8 mouse cellular contexts compared by ENCODE assay signal in the genomic region with DNA sequence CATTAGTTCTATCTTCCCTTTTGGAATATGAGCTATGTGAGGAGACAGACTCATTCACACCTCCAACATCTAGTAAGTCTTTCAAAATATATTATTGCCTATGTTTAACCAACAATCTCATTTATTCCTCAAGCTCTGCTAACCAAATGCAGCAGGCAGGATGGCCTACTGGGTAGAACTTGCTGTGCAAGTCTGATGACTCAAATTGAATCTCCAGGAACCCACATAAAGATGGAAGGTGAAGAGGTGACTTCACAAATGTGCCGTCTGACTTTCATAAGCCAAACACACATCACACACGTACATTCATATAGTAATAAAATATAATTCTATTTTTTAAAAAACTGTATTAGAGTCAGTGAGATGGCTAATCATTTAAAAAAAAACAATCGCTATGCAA. TPM values are rescaled to one million over a fixed set of nuclear protein-coding genes. Genes with fewer than 3 reads are reported as not detected.
DNase-seq lines count a peak whose midpoint lies in the region; ATAC-seq and TF ChIP-seq lines count a peak whose summit lies in the region.
"Had no signal": no experiment of that assay in that cellular context is flagged by ENCODE, and none has a peak within 500 bp of the region (broad histone marks: within the 10 kb centered on the region; RNA-seq: fewer than 3 reads in every experiment).

No protein-coding gene starts in this region.

- H3K4me3 ChIP-seq in left cerebral cortex, adult 2 months = peak overlapping the region; percentile 94
- H3K4me3 ChIP-seq in forebrain, embryonic 11.5 days (ENCODE audit: low read depth, low read length) = no peak overlapping the region
- H3K4me3 ChIP-seq in limb, embryonic 10.5 days = peak overlapping the region; percentile 87
- no peak overlapping the region; the same call in 1 of the 2 replicates for H3K4me3 ChIP-seq in neural tube, embryonic 14.5 days (ENCODE audit: low read depth, low read length)

- 83% methylated on average over 3 of the region's 3 CpGs for WGBS in forebrain, embryonic 11.5 days
- 80% methylated on average over 3 of the region's 3 CpGs for WGBS in limb, embryonic 10.5 days
- 77% methylated on average over 3 of the region's 3 CpGs for WGBS in neural tube, embryonic 14.5 days

- TF ChIP-seq CTCF in left cerebral cortex, adult 2 months (IDR thresholded peaks at IDR 0.05) = no peak

- H3K9ac ChIP-seq in forebrain, embryonic 11.5 days (ENCODE audit: low read length) = no peak overlapping the region
- H3K9ac ChIP-seq in neural tube, embryonic 14.5 days (replicated peaks; ENCODE audit: low read depth, low read length) = no peak overlapping the region

- peaks cover 10% of the 10 kb centered on the region for H3K4me1 ChIP-seq in forebrain, embryonic 11.5 days (replicated peaks; ENCODE audit: control insufficient read depth, insufficient read depth, low read length)
- H3K4me1 ChIP-seq in limb, embryonic 10.5 days = peaks cover 12% of the 10 kb centered on the region
- H3K4me1 ChIP-seq in neural tube, embryonic 14.5 days (ENCODE audit: control insufficient read depth, insufficient read depth, low read length) = peaks cover 9% of the 10 kb centered on the region

- DNase-seq in left cerebral cortex, adult 2 months (ENCODE audit: extremely low spot score in 1 of 2, low spot score in 2 of 2) = no peak
- DNase-seq in left cerebral cortex, adult 8-10 months (ENCODE audit: low spot score in 2 of 2) = no peak
- DNase-seq in forebrain, embryonic 11.5 days (ENCODE audit: low spot score) = no peak
- DNase-seq in limb, embryonic 10.5 days (ENCODE audit: low spot score) = no peak
- no peak for DNase-seq in embryo, embryonic 11 days
- no peak for DNase-seq in frontal cortex, adult 2 months (ENCODE audit: extremely low spot score in 1 of 2, low spot score in 1 of 2)
- DNase-seq: left cerebral cortex, postnatal 4 days had no signal

- no peaks in the 10 kb centered on the region for H3K9me3 ChIP-seq in forebrain, embryonic 11.5 days (ENCODE audit: control insufficient read depth, low read length)
- H3K9me3 ChIP-seq in limb, embryonic 10.5 days (replicated peaks) = no peaks in the 10 kb centered on the region
- H3K9me3 ChIP-seq in neural tube, embryonic 14.5 days (ENCODE audit: control insufficient read depth, low read length) = no peaks in the 10 kb centered on the region

- H3K27me3 ChIP-seq in forebrain, embryonic 11.5 days (ENCODE audit: control insufficient read depth, insufficient read depth, low read length) = no peaks in the 10 kb centered on the region
- H3K27me3 ChIP-seq in limb, embryonic 10.5 days (ENCODE audit: low read depth, poor library complexity, severe bottlenecking) = 0 out of 2 replicates have a peak, but pooled peaks cover 6% of the 10 kb centered on the region
- no peaks in the 10 kb centered on the region for H3K27me3 ChIP-seq in neural tube, embryonic 14.5 days (ENCODE audit: control insufficient read depth, insufficient read depth, low read length)

- no peaks in the 10 kb centered on the region for H3K36me3 ChIP-seq in forebrain, embryonic 11.5 days (ENCODE audit: control insufficient read depth, insufficient read depth, low read length)
- peaks cover 3% of the 10 kb centered on the region; the same call in 1 of the 2 replicates for H3K36me3 ChIP-seq in limb, embryonic 10.5 days
- no peaks in the 10 kb centered on the region for H3K36me3 ChIP-seq in neural tube, embryonic 14.5 days (ENCODE audit: control insufficient read depth, insufficient read depth, low read length)

- H3K4me2 ChIP-seq in forebrain, embryonic 11.5 days (ENCODE audit: low read depth, low read length, severe bottlenecking) = peak overlapping the region; percentile 92; the same call in 1 of the 2 replicates
- peak overlapping the region; percentile 89; the same call in 1 of the 2 replicates for H3K4me2 ChIP-seq in neural tube, embryonic 14.5 days (ENCODE audit: low read depth, low read length)

- peak overlapping the region; percentile 98 for H3K27ac ChIP-seq in left cerebral cortex, adult 2 months
- H3K27ac ChIP-seq in forebrain, embryonic 11.5 days (ENCODE audit: low read depth, low read length) = no peak overlapping the region
- H3K27ac ChIP-seq in limb, embryonic 10.5 days = no peak overlapping the region
- H3K27ac ChIP-seq in neural tube, embryonic 14.5 days (ENCODE audit: low read depth, low read length) = no peak overlapping the region

- ATAC-seq in forebrain, embryonic 11.5 days (replicated peaks; ENCODE audit: low FRiP score) = no peak
- ATAC-seq in neural tube, embryonic 14.5 days (ENCODE audit: low read depth) = no peak

- intact Hi-C loops in left cerebral cortex, adult 2 months (cut with DNase I) = loop anchor here (1.0 to 2.0 kb wide), 3 partner anchors 24 to 80 kb away; a partner anchor contains a TSS

RNA-seq across cellular contexts. Expression of a gene that starts 0.9 kb away (rescaled TPM):
- total RNA-seq in left cerebral cortex, adult 2 months (2021) = 10 to 100 TPM; 32.9 to 33.8 TPM
- total RNA-seq in left cerebral cortex, adult 8-10 months (2022) = 10 to 100 TPM; 30.8 to 36.5 (median 34.7) TPM
- polyA plus RNA-seq in forebrain, embryonic 11.5 days (2014; fragmentation: Nextera tagmentation; extraction: Ambion mirVana) = 30.9 and 32.9 TPM in 2 replicates
- polyA plus RNA-seq in limb, embryonic 10.5 days (2016; fragmentation: Nextera tagmentation; extraction: Ambion mirVana) = 19.0 and 19.5 TPM in 2 replicates
- polyA plus RNA-seq in neural tube, embryonic 14.5 days (2014; fragmentation: Nextera tagmentation; extraction: Ambion mirVana) = 32.5 and 33.9 TPM in 2 replicates
- polyA plus RNA-seq in frontal cortex, adult 2 months (2012; rRNA removed) = 27.8 and 31.9 TPM in 2 replicates

RNA-seq across cellular contexts. Expression of a gene that starts 24.4 kb away (rescaled TPM):
- 100 to 1,000 TPM; 159 to 164 TPM for total RNA-seq in left cerebral cortex, adult 2 months (2021)
- total RNA-seq in left cerebral cortex, adult 8-10 months (2022) = 100 to 1,000 TPM; 146 to 166 (median 156) TPM
- 327 and 360 TPM in 2 replicates for polyA plus RNA-seq in forebrain, embryonic 11.5 days (2014; fragmentation: Nextera tagmentation; extraction: Ambion mirVana)
- polyA plus RNA-seq in limb, embryonic 10.5 days (2016; fragmentation: Nextera tagmentation; extraction: Ambion mirVana) = 246 and 282 TPM in 2 replicates
- 332 and 341 TPM in 2 replicates for polyA plus RNA-seq in neural tube, embryonic 14.5 days (2014; fragmentation: Nextera tagmentation; extraction: Ambion mirVana)
- 188 and 205 TPM in 2 replicates for polyA plus RNA-seq in frontal cortex, adult 2 months (2012; rRNA removed)

RNA-seq across cellular contexts. Expression of a gene that starts 36.3 kb away (rescaled TPM):
- 10 to 100 TPM; 81.1 to 84.2 TPM for total RNA-seq in left cerebral cortex, adult 2 months (2021)
- total RNA-seq in left cerebral cortex, adult 8-10 months (2022) = 10 to 100 TPM; 81.3 to 92.6 (median 87.8) TPM
- 434 and 507 TPM in 2 replicates for polyA plus RNA-seq in forebrain, embryonic 11.5 days (2014; fragmentation: Nextera tagmentation; extraction: Ambion mirVana)
- 611 and 851 TPM in 2 replicates for polyA plus RNA-seq in limb, embryonic 10.5 days (2016; fragmentation: Nextera tagmentation; extraction: Ambion mirVana)
- 245 and 250 TPM in 2 replicates for polyA plus RNA-seq in neural tube, embryonic 14.5 days (2014; fragmentation: Nextera tagmentation; extraction: Ambion mirVana)
- polyA plus RNA-seq in frontal cortex, adult 2 months (2012; rRNA removed) = 180 and 187 TPM in 2 replicates

RNA-seq across cellular contexts. Expression of a gene that starts 36.4 kb away (rescaled TPM):
- 100 to 1,000 TPM; 151 to 170 TPM for total RNA-seq in left cerebral cortex, adult 2 months (2021)
- 100 to 1,000 TPM; 148 to 176 (median 154) TPM for total RNA-seq in left cerebral cortex, adult 8-10 months (2022)
- 401 and 416 TPM in 2 replicates for polyA plus RNA-seq in forebrain, embryonic 11.5 days (2014; fragmentation: Nextera tagmentation; extraction: Ambion mirVana)
- 563 and 717 TPM in 2 replicates for polyA plus RNA-seq in limb, embryonic 10.5 days (2016; fragmentation: Nextera tagmentation; extraction: Ambion mirVana)
- 230 and 233 TPM in 2 replicates for polyA plus RNA-seq in neural tube, embryonic 14.5 days (2014; fragmentation: Nextera tagmentation; extraction: Ambion mirVana)
- 105 and 116 TPM in 2 replicates for polyA plus RNA-seq in frontal cortex, adult 2 months (2012; rRNA removed)

Comparison
In these comparisons a context has a peak if more than half of its experiments do, and no peak if none do; other contexts are left out.
1. H3K4me3 ChIP-seq: peak in left cerebral cortex, adult 2 months (single experiment) and limb, embryonic 10.5 days (single experiment); none in forebrain, embryonic 11.5 days (single experiment) and neural tube, embryonic 14.5 days (single experiment).